Mouse (Mus musculus): ENCODE results near the gene Cd70. TPM values are rescaled to one million over a fixed set of nuclear protein-coding genes. Genes with fewer than 3 reads are reported as not detected.

The Cd70 gene
- polyA plus RNA-seq, 1 experiment from 2014 or later, result not detected

GRCm38 (mm10) chr17:57106035-57106368, 43.6 kb downstream of the Cd70 start:
- no peak; the same call in 1 of the 2 replicates for ATAC-seq (ENCODE audit: low FRiP score, low read depth)

GRCm38 (mm10) chr17:57105181-57106034, 44.2 kb downstream of the Cd70 start, which contains the start of gene Tnfsf9:
TSS of gene Tnfsf9 (plus strand) at chr17:57105325.
- peak within 1 kb of the TSS; percentile 49 for H3K4me3 ChIP-seq
- H3K27ac ChIP-seq, result no peak within 1 kb of the TSS
- 1% methylated on average over 59 of the region's 61 CpGs for WGBS
- peaks cover 22% of the 10 kb centered on the region for H3K4me1 ChIP-seq
- H3K9me3 ChIP-seq, result no peaks in the 10 kb centered on the region
- peak; percentile 83 for ATAC-seq (ENCODE audit: low FRiP score, low read depth)
- no peaks in the 10 kb centered on the region for H3K36me3 ChIP-seq
- H3K4me2 ChIP-seq (replicated peaks), result peak within 1 kb of the TSS; percentile 83
- H3K9ac ChIP-seq, result peak within 1 kb of the TSS; percentile 62
- H3K27me3 ChIP-seq (replicated peaks), result no peaks in the 10 kb centered on the region

More at GRCm38 (mm10) chr17:57106035-57106368, 43.6 kb downstream of the Cd70 start:
- Histone ChIP-seq H3K9me3 (no peaks in the 10 kb centered on the region), H3K9ac (peak overlapping the region; percentile 62), H3K27me3 (replicated peaks) (no peaks in the 10 kb centered on the region), H3K4me1 (peaks cover 22% of the 10 kb centered on the region), H3K36me3 (no peaks in the 10 kb centered on the region), H3K4me3 (peak overlapping the region; percentile 49), H3K27ac (no peak overlapping the region), H3K4me2 (replicated peaks) (peak overlapping the region; percentile 83)
- WGBS, result 3% methylated on average over 9 of the region's 9 CpGs

GRCm38 (mm10) chr17:57104496-57104895, 45.1 kb downstream of the Cd70 start:
- no peak for ATAC-seq (ENCODE audit: low FRiP score, low read depth)
- no peaks in the 10 kb centered on the region for H3K27me3 ChIP-seq (replicated peaks)
- peak overlapping the region; percentile 83 for H3K4me2 ChIP-seq (replicated peaks)
- H3K4me1 ChIP-seq, result peaks cover 22% of the 10 kb centered on the region
- WGBS, result 52% methylated on average over 4 of the region's 4 CpGs
- H3K9ac ChIP-seq, result 0 out of 2 replicates have a peak overlapping the region, but pooled peaks have one; percentile 1
- H3K36me3 ChIP-seq, result no peaks in the 10 kb centered on the region
- no peaks in the 10 kb centered on the region for H3K9me3 ChIP-seq
- no peak overlapping the region for H3K27ac ChIP-seq
- H3K4me3 ChIP-seq, result peak overlapping the region; percentile 49; the same call in 1 of the 2 replicates

GRCm38 (mm10) chr17:57102276-57102675, 47.3 kb downstream of the Cd70 start:
- H3K36me3 ChIP-seq, result no peaks in the 10 kb centered on the region
- H3K27me3 ChIP-seq (replicated peaks), result no peaks in the 10 kb centered on the region
- H3K4me1 ChIP-seq, result peaks cover 21% of the 10 kb centered on the region
- H3K9me3 ChIP-seq, result no peaks in the 10 kb centered on the region
- H3K4me2 ChIP-seq (replicated peaks), result no peak overlapping the region
- H3K4me3 ChIP-seq, result no peak overlapping the region
- no peak overlapping the region for H3K9ac ChIP-seq
- 85% methylated on average over 2 of the region's 2 CpGs for WGBS
- H3K27ac ChIP-seq, result no peak overlapping the region
- no peak for ATAC-seq (ENCODE audit: low FRiP score, low read depth)

- Histone ChIP-seq H3K27me3 (replicated peaks) (peaks cover 5% of the 10 kb centered on the region), H3K9ac (no peak overlapping the region), H3K4me2 (replicated peaks) (no peak overlapping the region), H3K4me3 (no peak overlapping the region), H3K9me3 (no peaks in the 10 kb centered on the region), H3K27ac (no peak overlapping the region), H3K36me3 (no peaks in the 10 kb centered on the region), H3K4me1 (peaks cover 10% of the 10 kb centered on the region; the same call in 1 of the 2 replicates)
- 5% methylated on average over 10 of the region's 10 CpGs for WGBS
- no peak for ATAC-seq (ENCODE audit: low FRiP score, low read depth)
These were observed 49.8 kb downstream of the Cd70 start for GRCm38 (mm10) chr17:57099629-57100325.

GRCm38 (mm10) chr17:57098321-57098720, 51.3 kb downstream of the Cd70 start:
- WGBS, result 90% methylated on average over 5 of the region's 5 CpGs
- Histone ChIP-seq H3K27me3 (replicated peaks) (peaks cover 5% of the 10 kb centered on the region), H3K9me3 (no peaks in the 10 kb centered on the region), H3K4me2 (replicated peaks) (no peak overlapping the region), H3K4me1 (peaks cover 5% of the 10 kb centered on the region; the same call in 1 of the 2 replicates), H3K9ac (no peak overlapping the region), H3K27ac (no peak overlapping the region), H3K36me3 (no peaks in the 10 kb centered on the region), H3K4me3 (no peak overlapping the region)
- no peak for ATAC-seq (ENCODE audit: low FRiP score, low read depth)

GRCm38 (mm10) chr17:57096623-57096920, 53.0 kb downstream of the Cd70 start:
- Histone ChIP-seq H3K4me2 (replicated peaks) (peak overlapping the region; percentile 48), H3K9me3 (0 out of 2 replicates have a peak, but pooled peaks cover 6% of the 10 kb centered on the region), H3K27me3 (replicated peaks) (peaks cover 5% of the 10 kb centered on the region), H3K4me3 (peak overlapping the region; percentile 16; the same call in 1 of the 2 replicates), H3K9ac (no peak overlapping the region), H3K27ac (no peak overlapping the region), H3K4me1 (peaks cover 5% of the 10 kb centered on the region; the same call in 1 of the 2 replicates), H3K36me3 (no peaks in the 10 kb centered on the region)
- WGBS, result 2% methylated on average over 11 of the region's 11 CpGs
- peak; percentile 86 for ATAC-seq (ENCODE audit: low FRiP score, low read depth)

Other genes starting within 250 kb of the Cd70 start
- gene Mllt1, start 214.4 kb downstream of the Cd70 start, polyA plus RNA-seq (2016; fragmentation: Nextera tagmentation; extraction: Ambion mirVana), result 86.1 and 89.8 TPM in 2 replicates
- gene Acer1, start 167.7 kb downstream of the Cd70 start, polyA plus RNA-seq (2016; fragmentation: Nextera tagmentation; extraction: Ambion mirVana), result not detected in 2 replicates
- gene Clpp, start 159.5 kb downstream of the Cd70 start, polyA plus RNA-seq (2016; fragmentation: Nextera tagmentation; extraction: Ambion mirVana), result 134 and 152 TPM in 2 replicates
- 38.0 and 38.2 TPM in 2 replicates for gene Alkbh7, start 152.4 kb downstream of the Cd70 start, polyA plus RNA-seq (2016; fragmentation: Nextera tagmentation; extraction: Ambion mirVana)
- gene Pspn, start 149.8 kb downstream of the Cd70 start, polyA plus RNA-seq (2016; fragmentation: Nextera tagmentation; extraction: Ambion mirVana), result not detected in 2 replicates
- 71.2 and 76.7 TPM in 2 replicates for gene Gtf2f1, start 138.5 kb downstream of the Cd70 start, polyA plus RNA-seq (2016; fragmentation: Nextera tagmentation; extraction: Ambion mirVana)
- 0.28 and 0.33 TPM in 2 replicates for gene Gm17949, start 138.3 kb downstream of the Cd70 start, polyA plus RNA-seq (2016; fragmentation: Nextera tagmentation; extraction: Ambion mirVana)
- gene Khsrp, start 118.3 kb downstream of the Cd70 start, polyA plus RNA-seq (2016; fragmentation: Nextera tagmentation; extraction: Ambion mirVana), result 53.1 and 55.8 TPM in 2 replicates
- 0.25 TPM in 1 of 2 replicates, not detected in the other for gene Slc25a41, start 108.1 kb downstream of the Cd70 start, polyA plus RNA-seq (2016; fragmentation: Nextera tagmentation; extraction: Ambion mirVana)
- 1.1 and 1.2 TPM in 2 replicates for gene Crb3, start 90.7 kb downstream of the Cd70 start, polyA plus RNA-seq (2016; fragmentation: Nextera tagmentation; extraction: Ambion mirVana)
- gene Slc25a23, start 89.9 kb downstream of the Cd70 start, polyA plus RNA-seq (2016; fragmentation: Nextera tagmentation; extraction: Ambion mirVana), result 19.4 and 19.9 TPM in 2 replicates
- gene Dennd1c, start 71.3 kb downstream of the Cd70 start, polyA plus RNA-seq (2016; fragmentation: Nextera tagmentation; extraction: Ambion mirVana), result 4.3 and 4.5 TPM in 2 replicates
- 228 and 271 TPM in 2 replicates for gene Tubb4a, start 62.0 kb downstream of the Cd70 start, polyA plus RNA-seq (2016; fragmentation: Nextera tagmentation; extraction: Ambion mirVana)
- 5.8 TPM in 2 replicates for gene Tnfsf9, start 44.5 kb downstream of the Cd70 start, polyA plus RNA-seq (2016; fragmentation: Nextera tagmentation; extraction: Ambion mirVana)
- 0.10 and 0.28 TPM in 2 replicates for gene Tnfsf14, start 44.4 kb upstream of the Cd70 start, polyA plus RNA-seq (2016; fragmentation: Nextera tagmentation; extraction: Ambion mirVana)
- 0.68 and 0.97 TPM in 2 replicates for gene C3, start 78.4 kb upstream of the Cd70 start, polyA plus RNA-seq (2016; fragmentation: Nextera tagmentation; extraction: Ambion mirVana)
- gene Gpr108, start 98.7 kb upstream of the Cd70 start, polyA plus RNA-seq (2016; fragmentation: Nextera tagmentation; extraction: Ambion mirVana), result 24.2 and 24.3 TPM in 2 replicates
- 19.7 and 20.6 TPM in 2 replicates for gene Trip10, start 99.7 kb upstream of the Cd70 start, polyA plus RNA-seq (2016; fragmentation: Nextera tagmentation; extraction: Ambion mirVana)
- 1.8 and 2.0 TPM in 2 replicates for gene Vav1, start 129.3 kb upstream of the Cd70 start, polyA plus RNA-seq (2016; fragmentation: Nextera tagmentation; extraction: Ambion mirVana)
- gene Adgre1, start 208.9 kb upstream of the Cd70 start, polyA plus RNA-seq (2016; fragmentation: Nextera tagmentation; extraction: Ambion mirVana), result 3.5 and 4.0 TPM in 2 replicates